Mouse (Mus musculus): Measurements from ENCODE around the gene Engase. TPM values are rescaled to one million over a fixed set of nuclear protein-coding genes. Genes with fewer than 3 reads are reported as not detected.

Engase gene
- polyA plus RNA-seq, 1 experiment from 2014 or later = 7.8 TPM

- WGBS = 67% methylated on average over 20 of the region's 20 CpGs
- peaks cover 32% of the 10 kb centered on the region for H3K27me3 ChIP-seq (ENCODE audit: insufficient read depth, poor library complexity, severe bottlenecking)
- H3K36me3 ChIP-seq = no peaks in the 10 kb centered on the region
- peaks cover 27% of the 10 kb centered on the region for H3K4me1 ChIP-seq
- no peak overlapping the region for H3K4me3 ChIP-seq
- no peak overlapping the region for H3K27ac ChIP-seq
- H3K9me3 ChIP-seq = no peaks in the 10 kb centered on the region
- DNase-seq (ENCODE audit: low spot score) = no peak
These were observed 19.5 kb downstream of the Engase start for GRCm38 (mm10) chr11:118496066-118496689.

- Histone ChIP-seq H3K27ac (no peak overlapping the region), H3K9me3 (no peaks in the 10 kb centered on the region), H3K4me1 (peaks cover 33% of the 10 kb centered on the region), H3K36me3 (no peaks in the 10 kb centered on the region), H3K27me3 (ENCODE audit: insufficient read depth, poor library complexity, severe bottlenecking) (peaks cover 79% of the 10 kb centered on the region), H3K4me3 (0 out of 2 replicates have a peak overlapping the region, but pooled peaks have one; percentile 43)
- DNase-seq (ENCODE audit: low spot score) = no peak
- 33% methylated on average over 6 of the region's 6 CpGs for WGBS
These were observed 26.4 kb downstream of the Engase start for GRCm38 (mm10) chr11:118502990-118503389.

- H3K36me3 ChIP-seq = no peaks in the 10 kb centered on the region
- no peak for DNase-seq (ENCODE audit: low spot score)
- H3K4me3 ChIP-seq = peak overlapping the region; percentile 43
- no peaks in the 10 kb centered on the region for H3K9me3 ChIP-seq
- peaks cover 80% of the 10 kb centered on the region for H3K27me3 ChIP-seq (ENCODE audit: insufficient read depth, poor library complexity, severe bottlenecking)
- peaks cover 30% of the 10 kb centered on the region for H3K4me1 ChIP-seq
- 14% methylated on average over 34 of the region's 34 CpGs for WGBS
- H3K27ac ChIP-seq = 0 out of 2 replicates have a peak overlapping the region, but pooled peaks have one; percentile 3
These were observed 27.0 kb downstream of the Engase start for GRCm38 (mm10) chr11:118503418-118504179.

- Histone ChIP-seq H3K4me1 (peaks cover 25% of the 10 kb centered on the region), H3K4me3 (no peak overlapping the region), H3K27me3 (ENCODE audit: insufficient read depth, poor library complexity, severe bottlenecking) (peaks cover 80% of the 10 kb centered on the region), H3K27ac (0 out of 2 replicates have a peak overlapping the region, but pooled peaks have one; percentile 3), H3K36me3 (no peaks in the 10 kb centered on the region), H3K9me3 (no peaks in the 10 kb centered on the region)
- DNase-seq (ENCODE audit: low spot score) = no peak
- WGBS = 60% methylated on average over 5 of the region's 5 CpGs
These were observed 27.5 kb downstream of the Engase start for GRCm38 (mm10) chr11:118504180-118504454.

GRCm38 (mm10) chr11:118507095-118507494, 30.5 kb downstream of the Engase start:
- no peak overlapping the region for H3K27ac ChIP-seq
- WGBS = 79% methylated on average over 6 of the region's 6 CpGs
- no peak for DNase-seq (ENCODE audit: low spot score)
- peaks cover 20% of the 10 kb centered on the region for H3K4me1 ChIP-seq
- no peaks in the 10 kb centered on the region for H3K36me3 ChIP-seq
- peaks cover 94% of the 10 kb centered on the region for H3K27me3 ChIP-seq (ENCODE audit: insufficient read depth, poor library complexity, severe bottlenecking)
- H3K9me3 ChIP-seq = no peaks in the 10 kb centered on the region
- H3K4me3 ChIP-seq = no peak overlapping the region

GRCm38 (mm10) chr11:118507904-118508303, 31.3 kb downstream of the Engase start:
- Histone ChIP-seq H3K9me3 (no peaks in the 10 kb centered on the region), H3K4me3 (no peak overlapping the region), H3K36me3 (no peaks in the 10 kb centered on the region), H3K27ac (no peak overlapping the region), H3K27me3 (ENCODE audit: insufficient read depth, poor library complexity, severe bottlenecking) (peaks cover 93% of the 10 kb centered on the region), H3K4me1 (peaks cover 20% of the 10 kb centered on the region)
- DNase-seq (ENCODE audit: low spot score) = no peak
- 35% methylated on average over 5 of the region's 5 CpGs for WGBS

GRCm38 (mm10) chr11:118508341-118508740, 31.7 kb downstream of the Engase start:
- DNase-seq (ENCODE audit: low spot score) = no peak
- H3K27ac ChIP-seq = no peak overlapping the region
- H3K27me3 ChIP-seq (ENCODE audit: insufficient read depth, poor library complexity, severe bottlenecking) = peaks cover 93% of the 10 kb centered on the region
- WGBS = 72% methylated on average over 7 of the region's 7 CpGs
- peaks cover 16% of the 10 kb centered on the region for H3K4me1 ChIP-seq
- H3K4me3 ChIP-seq = no peak overlapping the region
- H3K36me3 ChIP-seq = no peaks in the 10 kb centered on the region
- no peaks in the 10 kb centered on the region for H3K9me3 ChIP-seq

- H3K27me3 ChIP-seq (ENCODE audit: insufficient read depth, poor library complexity, severe bottlenecking) = peaks cover 77% of the 10 kb centered on the region
- WGBS = 66% methylated on average over 6 of the region's 6 CpGs
- H3K4me3 ChIP-seq = no peak overlapping the region
- H3K9me3 ChIP-seq = no peaks in the 10 kb centered on the region
- no peaks in the 10 kb centered on the region for H3K36me3 ChIP-seq
- 0 out of 2 replicates have a peak overlapping the region, but pooled peaks have one; percentile 16 for H3K27ac ChIP-seq
- no peak for DNase-seq (ENCODE audit: low spot score)
- peaks cover 31% of the 10 kb centered on the region for H3K4me1 ChIP-seq
These were observed 35.2 kb downstream of the Engase start for GRCm38 (mm10) chr11:118511851-118512250.

GRCm38 (mm10) chr11:118512257-118512910, 35.8 kb downstream of the Engase start:
- no peak overlapping the region for H3K27ac ChIP-seq
- peaks cover 76% of the 10 kb centered on the region for H3K27me3 ChIP-seq (ENCODE audit: insufficient read depth, poor library complexity, severe bottlenecking)
- no peak for DNase-seq (ENCODE audit: low spot score)

GRCm38 (mm10) chr11:118517924-118518323, 41.3 kb downstream of the Engase start:
- no peak for DNase-seq (ENCODE audit: low spot score)
- H3K36me3 ChIP-seq = no peaks in the 10 kb centered on the region
- H3K4me1 ChIP-seq = peaks cover 20% of the 10 kb centered on the region
- H3K27ac ChIP-seq = no peak overlapping the region
- WGBS = 81% methylated on average over 7 of the region's 7 CpGs
- no peaks in the 10 kb centered on the region for H3K9me3 ChIP-seq
- no peak overlapping the region for H3K4me3 ChIP-seq
- peaks cover 47% of the 10 kb centered on the region for H3K27me3 ChIP-seq (ENCODE audit: insufficient read depth, poor library complexity, severe bottlenecking)

More at GRCm38 (mm10) chr11:118512257-118512910, 35.8 kb downstream of the Engase start:
- H3K4me3 ChIP-seq = no peak overlapping the region
- H3K9me3 ChIP-seq = no peaks in the 10 kb centered on the region
- WGBS = 62% methylated on average over 15 of the region's 15 CpGs
- H3K4me1 ChIP-seq = peaks cover 31% of the 10 kb centered on the region
- no peaks in the 10 kb centered on the region for H3K36me3 ChIP-seq

- H3K27ac ChIP-seq = no peak overlapping the region
- peaks cover 48% of the 10 kb centered on the region; the same call in 1 of the 2 replicates for H3K27me3 ChIP-seq (ENCODE audit: insufficient read depth, poor library complexity, severe bottlenecking)
- no peak for DNase-seq (ENCODE audit: low spot score)
- H3K36me3 ChIP-seq = no peaks in the 10 kb centered on the region
- H3K9me3 ChIP-seq = no peaks in the 10 kb centered on the region
- H3K4me1 ChIP-seq = peaks cover 20% of the 10 kb centered on the region
- no peak overlapping the region for H3K4me3 ChIP-seq
- WGBS = 68% methylated on average over 7 of the region's 7 CpGs
These were observed 42.1 kb downstream of the Engase start for GRCm38 (mm10) chr11:118518743-118519142.

GRCm38 (mm10) chr11:118520251-118520650, 43.6 kb downstream of the Engase start:
- Histone ChIP-seq H3K4me3 (no peak overlapping the region), H3K4me1 (peaks cover 5% of the 10 kb centered on the region), H3K36me3 (no peaks in the 10 kb centered on the region), H3K27me3 (ENCODE audit: insufficient read depth, poor library complexity, severe bottlenecking) (peaks cover 51% of the 10 kb centered on the region; the same call in 1 of the 2 replicates), H3K27ac (no peak overlapping the region), H3K9me3 (no peaks in the 10 kb centered on the region)
- 52% methylated on average over 5 of the region's 5 CpGs for WGBS
- DNase-seq (ENCODE audit: low spot score) = no peak

- H3K36me3 ChIP-seq = no peaks in the 10 kb centered on the region
- H3K4me3 ChIP-seq = no peak overlapping the region
- WGBS = 84% methylated on average over 2 of the region's 2 CpGs
- H3K27ac ChIP-seq = no peak overlapping the region
- H3K27me3 ChIP-seq (ENCODE audit: insufficient read depth, poor library complexity, severe bottlenecking) = peaks cover 56% of the 10 kb centered on the region; the same call in 1 of the 2 replicates
- H3K9me3 ChIP-seq = no peaks in the 10 kb centered on the region
- DNase-seq (ENCODE audit: low spot score) = no peak
- no peaks in the 10 kb centered on the region; the same call in 1 of the 2 replicates for H3K4me1 ChIP-seq
These were observed 44.3 kb downstream of the Engase start for GRCm38 (mm10) chr11:118520932-118521331.

Measured in heart, embryonic 10.5 days (tissue).